Mouse (Mus musculus) c-Kit-positive CD71-positive TER-119-negative erythroid progenitor cells, embryonic 14.5 days (primary cell): ENCODE data around the gene Kctd6.
"Not testable (repeated sequence)": the region's sequence is repeated elsewhere in the genome, so short reads cannot be mapped to it uniquely, and the experiment has no call there.

Source experiments
- DNase-seq: peaks from one replicate; pipeline ENCODE4 v3.0.0-alpha.2; 2013; ENCODE audit warnings: low read depth

Kctd6 gene

DNA sequence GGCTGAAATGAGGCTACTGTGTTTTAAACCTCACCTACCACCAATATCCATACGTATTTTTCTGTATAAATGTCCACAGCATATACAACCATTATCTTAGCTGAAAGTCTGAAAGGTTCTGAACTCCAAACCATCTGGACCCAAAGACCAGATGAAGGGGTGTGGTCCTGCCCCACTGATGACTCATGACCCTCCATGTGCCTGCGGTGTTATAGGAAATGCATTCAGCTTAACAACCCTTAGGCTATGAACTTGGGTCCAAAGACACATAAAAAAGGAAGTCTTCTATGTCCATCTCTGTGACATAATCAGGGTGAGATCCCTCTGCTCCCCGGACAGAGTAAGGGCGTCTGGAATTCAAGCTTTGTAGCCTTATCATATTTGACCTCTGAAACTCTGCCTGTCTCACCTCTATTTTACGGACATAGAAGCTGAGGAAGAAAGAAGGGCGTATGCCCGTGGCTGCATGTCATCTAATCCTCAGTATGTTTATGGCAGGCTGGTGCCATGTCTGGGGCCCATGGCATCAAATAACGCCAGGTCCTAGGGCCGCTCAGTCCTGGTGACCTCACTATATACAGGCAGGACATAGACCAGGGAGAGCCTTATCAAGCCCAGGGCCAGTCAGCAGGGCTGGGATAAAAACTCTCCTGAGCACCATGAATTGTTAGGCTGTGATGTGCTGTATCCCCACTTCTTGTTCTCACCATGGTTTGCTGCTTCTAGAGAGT is 36.4 kb downstream of the Kctd6 start:
- no peak for DNase-seq

- DNase-seq, result no peak
Measured at GRCm38 (mm10) chr14:8251330-8251885, 37.5 kb downstream of the Kctd6 start.

DNA sequence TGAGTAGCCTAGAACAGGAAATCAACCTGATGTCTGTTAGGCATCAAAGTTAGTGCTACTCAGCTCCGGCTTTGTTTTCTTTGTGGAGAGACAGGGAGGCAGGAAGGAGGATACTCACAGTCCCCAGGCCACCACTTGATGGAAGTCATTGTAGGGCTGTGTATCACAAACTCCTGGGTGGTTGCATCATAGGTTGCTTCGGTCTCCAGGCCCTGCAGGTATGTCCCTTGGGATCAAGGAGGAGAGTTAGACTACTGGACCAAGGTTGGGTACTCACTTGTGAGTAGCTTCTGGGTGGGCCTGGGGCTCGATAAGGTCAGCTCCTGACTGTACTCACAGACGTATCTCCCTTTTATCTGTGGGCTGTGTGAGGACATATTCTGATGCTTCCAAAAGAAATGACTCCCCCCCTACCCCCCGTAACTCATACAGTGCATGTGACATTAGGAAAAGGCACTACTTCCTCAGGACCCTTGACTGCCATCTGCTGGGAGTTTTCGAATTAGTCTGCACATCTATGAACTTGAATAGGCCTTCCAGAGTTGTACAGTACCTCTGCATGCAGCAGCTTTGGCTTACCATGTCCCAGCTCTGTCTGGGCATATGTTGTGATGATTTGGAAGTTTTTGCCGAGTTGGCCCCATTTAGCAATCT is 41.3 kb downstream of the Kctd6 start:
- DNase-seq, result peak; percentile 27

GRCm38 (mm10) chr14:8256072-8256471 is 42.1 kb downstream of the Kctd6 start:
- no peak for DNase-seq

DNA sequence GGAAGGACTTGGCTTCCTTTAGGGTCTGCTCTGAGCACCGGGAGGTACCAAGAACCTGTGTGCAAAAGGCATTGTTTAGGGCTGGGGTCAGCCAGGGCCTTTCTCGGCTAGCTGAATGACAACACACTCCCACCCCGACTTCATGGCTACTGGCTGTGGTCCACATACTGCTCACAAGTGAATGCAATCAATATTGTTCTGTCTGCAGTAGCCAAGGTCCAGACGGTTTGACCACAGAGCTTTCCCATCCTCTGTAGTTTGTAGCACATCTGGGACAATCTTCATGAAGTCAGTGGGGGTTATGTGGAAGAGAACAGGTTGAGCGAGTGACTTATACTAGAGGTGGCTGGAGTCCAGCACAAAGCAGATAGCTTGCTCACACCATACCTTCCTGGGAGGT is 42.9 kb downstream of the Kctd6 start:
- no peak for DNase-seq

DNA sequence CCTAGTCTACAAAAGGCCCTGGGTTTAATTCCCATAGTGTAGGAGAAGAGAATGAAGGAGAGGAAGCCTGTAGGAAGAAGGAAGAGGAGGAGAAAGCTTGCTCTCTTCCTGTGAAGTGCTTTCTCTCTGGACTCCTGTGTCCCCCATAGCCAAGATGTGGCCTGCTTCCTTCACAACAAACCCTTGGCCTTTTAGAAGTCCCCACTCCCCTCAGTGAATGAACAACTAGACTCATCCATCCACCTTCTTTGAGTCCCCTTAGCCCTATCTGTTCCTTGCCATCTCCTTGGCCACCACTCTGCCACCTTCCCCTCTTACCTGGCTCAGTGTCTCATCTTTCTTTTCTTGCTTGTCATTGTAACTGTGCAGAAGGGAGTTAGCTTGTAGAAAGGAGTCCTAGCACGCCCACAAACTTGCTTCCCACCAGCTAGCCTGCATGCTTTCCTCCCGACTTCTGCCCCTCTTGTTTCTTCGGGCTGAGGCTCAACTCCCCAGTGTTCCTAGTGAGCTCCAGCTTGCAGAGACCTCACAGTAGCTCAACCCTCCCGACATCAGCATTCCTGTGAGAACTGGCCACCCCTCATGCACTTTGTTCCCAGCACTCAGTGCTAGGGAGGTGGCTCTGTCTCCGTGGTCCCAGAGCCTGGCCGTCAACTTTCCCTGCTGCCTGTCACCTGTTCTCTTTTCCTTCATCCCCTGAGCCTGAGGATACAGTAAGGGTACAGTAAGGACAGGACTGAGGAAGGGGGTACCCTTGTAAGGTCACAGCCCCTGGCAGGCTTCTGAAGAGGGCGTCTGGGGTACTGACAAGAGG is 43.8 kb downstream of the Kctd6 start:
- DNase-seq, result no peak

- no peak for DNase-seq
Measured at GRCm38 (mm10) chr14:8258335-8258627, 44.3 kb downstream of the Kctd6 start.

DNA sequence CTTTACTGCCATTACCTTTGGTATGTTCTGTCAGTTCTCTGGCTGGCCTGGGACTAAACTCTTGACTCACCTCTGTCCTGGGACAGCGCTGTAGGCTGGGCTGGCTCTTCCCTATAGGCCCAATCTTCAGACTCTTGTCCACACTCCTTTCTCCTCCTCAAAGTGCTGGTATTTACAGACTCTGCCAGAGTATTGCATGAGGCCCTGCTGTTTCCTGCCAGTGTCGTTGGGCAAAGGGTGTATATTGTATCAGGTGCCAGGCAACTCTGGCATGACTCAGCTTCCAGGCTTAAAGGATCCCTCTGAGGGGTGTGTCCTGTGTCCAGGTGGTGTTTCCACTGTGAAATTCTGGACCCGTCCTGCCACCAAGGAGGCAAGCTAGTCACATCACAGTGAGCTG is 44.8 kb downstream of the Kctd6 start:
- no peak for DNase-seq

DNA sequence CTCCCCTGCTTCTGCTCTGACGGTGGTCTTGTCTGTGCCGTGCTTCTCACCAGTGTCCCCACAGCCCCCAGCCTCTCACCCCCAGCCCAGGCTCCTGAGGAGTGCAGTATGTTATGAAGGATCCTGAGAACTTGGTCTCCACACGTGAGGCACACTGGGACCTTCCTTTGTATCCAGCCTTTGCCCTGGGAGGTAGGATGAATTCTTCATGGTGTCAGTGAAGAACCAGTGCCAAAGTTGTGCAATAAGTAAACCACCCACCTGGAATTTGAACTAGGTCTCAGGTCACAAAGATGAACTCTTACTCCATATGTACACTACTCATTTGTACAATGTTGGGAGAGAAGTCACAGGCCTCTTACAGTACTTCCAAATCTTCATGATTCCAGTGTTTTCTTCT is 45.2 kb downstream of the Kctd6 start, which contains the start of gene Acox2:
Gene Acox2 (minus strand): TSS at position 188 of the 400 bp plus-strand sequence.
- no peak for DNase-seq

DNA sequence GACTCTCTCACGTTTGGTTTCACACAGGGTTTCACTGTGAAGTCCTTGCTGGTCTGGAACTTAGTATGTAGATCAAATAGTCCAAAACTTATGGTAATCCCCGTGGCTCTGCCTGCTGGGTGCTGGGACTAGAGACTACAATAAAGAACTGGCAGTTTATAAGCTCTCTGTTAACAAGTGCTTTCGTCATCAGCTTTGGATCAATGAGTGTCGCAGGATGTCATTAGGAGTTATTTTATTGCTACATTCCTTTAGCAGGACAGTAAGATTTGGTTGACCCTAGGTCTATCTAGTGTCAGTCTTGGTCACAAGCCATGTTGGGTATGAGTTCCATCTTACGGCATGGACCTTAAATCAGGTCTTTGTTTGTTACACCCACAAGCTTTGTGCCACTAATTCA is 46.3 kb downstream of the Kctd6 start:
- DNase-seq, result no peak

GRCm38 (mm10) chr14:8262242-8262641 is 48.3 kb downstream of the Kctd6 start:
- no peak for DNase-seq

DNA sequence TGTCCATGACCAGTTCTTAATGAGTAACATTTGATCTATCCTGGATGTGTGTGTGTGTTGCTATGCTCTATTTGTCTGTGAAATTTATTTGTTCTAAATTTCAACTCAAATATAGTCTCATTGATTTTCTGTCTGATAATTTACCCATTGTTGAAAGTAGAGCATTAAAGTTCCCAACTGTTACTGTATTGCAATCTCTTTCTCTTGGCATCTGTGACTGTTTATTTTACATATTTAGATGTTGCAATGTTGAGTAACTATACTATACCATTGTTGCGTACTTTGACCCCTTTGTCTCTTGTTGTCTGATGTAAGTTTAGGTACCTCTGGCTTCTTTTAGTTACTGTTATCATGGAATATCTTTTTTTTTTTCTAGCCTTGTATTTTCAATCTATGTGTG is 50.4 kb downstream of the Kctd6 start:
- no peak for DNase-seq

DNA sequence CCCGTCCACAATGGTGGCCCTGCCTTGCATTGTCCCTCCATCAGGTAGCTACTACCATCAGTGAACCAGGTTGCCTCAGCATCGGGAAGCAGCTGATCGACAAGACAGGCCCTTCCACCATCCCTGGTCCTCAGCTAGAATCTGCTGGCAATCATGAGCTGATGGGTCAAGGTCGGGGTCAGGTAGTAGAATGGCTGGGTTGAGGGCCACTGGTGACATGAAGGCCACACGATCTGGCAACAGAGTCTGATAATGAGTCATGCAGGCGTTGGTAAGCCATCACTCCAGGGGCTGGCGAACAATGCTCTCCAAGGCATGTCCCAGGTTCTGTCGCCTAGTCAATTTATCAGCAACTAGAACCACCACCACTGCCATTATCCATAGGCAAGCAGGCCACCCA is 57.3 kb downstream of the Kctd6 start:
- not testable (repeated sequence) for DNase-seq
